Mouse (Mus musculus): ENCODE data around the gene Eif2b4.
"Not testable (repeated sequence)": the region's sequence is repeated elsewhere in the genome, so short reads cannot be mapped to it uniquely, and the experiment has no call there.

Eif2b4 gene

DNA sequence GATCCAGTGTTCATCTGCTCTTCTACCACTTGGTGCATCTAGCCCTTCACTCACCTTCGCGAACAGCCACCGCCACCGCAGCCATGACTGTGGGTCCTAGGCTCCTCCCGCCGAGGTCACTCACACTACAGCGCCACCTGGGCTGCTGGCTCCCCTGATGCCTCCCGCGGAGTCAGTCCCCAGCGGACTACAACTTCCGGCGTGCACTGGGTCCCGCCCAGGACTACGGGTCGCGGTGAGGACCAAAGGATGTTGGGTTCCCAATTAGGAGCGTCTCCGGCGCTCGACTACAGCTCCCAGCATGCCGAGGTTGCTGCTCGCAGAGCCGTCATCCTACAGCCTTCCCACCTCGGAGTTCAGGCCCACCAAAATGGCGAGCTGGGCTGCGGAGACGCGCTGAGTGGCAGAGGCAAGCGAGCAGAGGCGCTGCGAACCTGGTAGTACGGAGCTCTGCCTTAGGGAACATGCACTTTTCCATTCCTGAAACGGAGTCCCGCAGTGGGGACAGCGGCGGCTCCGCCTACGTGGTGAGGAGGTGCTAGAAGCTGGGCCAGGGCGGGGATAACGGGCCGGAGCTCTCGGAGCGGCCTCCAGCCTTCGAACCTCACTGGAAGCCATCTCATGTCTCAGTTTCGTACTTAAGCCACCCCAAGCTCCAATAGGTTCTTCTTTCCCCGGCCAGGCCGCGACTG is at the start of gene Eif2b4, which contains the start of gene Snx17:
Eif2b4 (minus strand) TSS at position 492 of the 692 bp plus-strand sequence.
Snx17 (plus strand) TSS at position 289 of the 692 bp plus-strand sequence.
- peak; percentile 95 for DNase-seq

- no peak for DNase-seq
Observed at GRCm38 (mm10) chr5:31242191-31242590, 49.0 kb upstream of the Eif2b4 start.

DNA sequence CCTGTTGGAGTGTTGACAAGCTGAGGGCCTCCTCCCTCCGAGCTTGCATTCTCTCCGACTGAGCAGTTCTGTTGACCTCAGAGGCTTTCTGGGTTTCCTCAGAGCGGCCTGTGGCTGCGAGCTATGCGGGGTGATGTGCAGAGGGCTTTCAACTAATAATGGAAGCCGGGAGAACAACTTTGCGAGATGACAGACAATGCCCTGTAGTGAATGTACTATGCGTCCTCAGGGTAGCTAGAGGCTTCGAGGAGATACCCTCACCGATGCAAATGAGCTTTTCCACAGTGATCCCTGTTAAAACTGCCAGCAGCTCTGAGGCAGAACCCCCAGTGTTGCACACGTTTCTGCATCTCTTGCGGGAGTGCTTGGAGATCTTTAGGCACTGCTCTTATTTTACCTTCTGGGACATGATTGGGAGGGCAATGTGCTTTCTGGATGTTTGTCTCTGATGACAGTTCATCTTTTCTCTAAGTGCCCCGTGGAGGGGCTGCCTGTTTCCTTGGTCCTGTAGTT is 48.3 kb upstream of the Eif2b4 start:
- DNase-seq, result no peak

- DNase-seq, result peak; percentile 92
Observed at GRCm38 (mm10) chr5:31240637-31241521, 47.6 kb upstream of the Eif2b4 start, which contains the start of the genes Nrbp1 and Gm9970. Gene Nrbp1 (plus strand): TSS chr5:31240864. Gene Gm9970 (minus strand): TSS chr5:31241232.

DNA sequence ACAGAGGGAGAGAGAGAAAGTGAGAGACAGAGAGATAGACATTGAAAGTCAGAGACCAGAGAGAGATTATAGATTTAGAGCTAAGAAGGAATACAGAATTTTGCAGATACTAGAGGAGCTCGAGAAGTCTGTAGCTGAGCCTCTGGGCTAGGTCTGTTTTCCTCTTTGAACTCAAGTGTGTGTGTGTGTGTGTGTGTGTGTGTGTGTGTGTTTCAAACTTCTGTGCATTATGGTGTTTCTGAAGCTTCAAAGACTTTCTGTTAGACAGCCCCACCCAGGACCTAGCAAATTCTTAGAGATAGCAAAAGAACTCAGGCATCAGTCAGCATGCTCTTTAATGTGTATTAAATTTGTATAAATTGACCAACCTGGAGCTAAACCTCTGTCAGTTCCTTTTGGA is 33.4 kb upstream of the Eif2b4 start:
- no peak for DNase-seq

- no peak for DNase-seq
Observed at GRCm38 (mm10) chr5:31222696-31223095, 29.5 kb upstream of the Eif2b4 start.

GRCm38 (mm10) chr5:31221304-31221945 is 28.2 kb upstream of the Eif2b4 start:
- peak; percentile 40 for DNase-seq

GRCm38 (mm10) chr5:31220448-31221303 is 27.4 kb upstream of the Eif2b4 start, which contains the start of gene Ppm1g:
Gene Ppm1g (minus strand): TSS chr5:31220687.
- peak; percentile 97 for DNase-seq

- peak; percentile 63 for DNase-seq
Observed at GRCm38 (mm10) chr5:31219911-31220447, 26.7 kb upstream of the Eif2b4 start.

DNA sequence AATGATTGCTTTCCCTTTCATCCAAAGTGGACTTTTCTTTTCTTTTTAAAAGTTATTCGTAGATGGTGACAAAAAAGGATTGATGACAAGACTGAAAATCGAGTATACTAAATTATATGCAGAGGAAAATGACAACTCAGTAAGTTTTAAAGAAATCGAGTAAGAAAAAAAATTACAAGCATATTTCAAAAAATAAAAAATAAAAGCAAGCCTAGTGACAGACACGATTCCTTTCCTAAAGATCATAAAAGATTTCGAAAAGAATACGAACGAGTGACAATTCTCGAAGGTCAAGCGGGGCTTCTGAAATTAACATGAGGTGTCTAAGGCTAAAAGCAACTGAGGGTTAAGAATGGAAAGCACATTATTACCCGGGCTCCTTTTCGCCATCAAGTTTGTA is 26.2 kb upstream of the Eif2b4 start:
- no peak for DNase-seq

DNA sequence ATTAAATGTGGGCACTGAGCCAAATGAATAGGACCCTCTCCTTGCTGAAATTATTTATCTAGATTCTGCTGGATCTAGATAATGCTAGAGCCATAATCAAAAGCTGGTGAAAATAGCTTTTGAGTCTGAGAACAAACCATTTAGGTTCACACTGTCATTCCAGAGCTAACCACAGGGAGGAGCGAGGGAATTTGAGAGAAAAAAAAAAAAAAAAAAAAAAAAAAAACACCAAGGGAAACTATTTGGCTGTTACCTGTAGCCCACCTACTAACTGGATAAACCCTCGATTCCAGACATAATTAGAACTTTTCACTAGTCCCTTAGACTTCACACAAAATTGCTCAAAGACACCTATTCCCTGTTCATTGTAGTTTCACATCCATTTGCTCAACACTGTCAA is 25.8 kb upstream of the Eif2b4 start:
- no peak for DNase-seq

DNA sequence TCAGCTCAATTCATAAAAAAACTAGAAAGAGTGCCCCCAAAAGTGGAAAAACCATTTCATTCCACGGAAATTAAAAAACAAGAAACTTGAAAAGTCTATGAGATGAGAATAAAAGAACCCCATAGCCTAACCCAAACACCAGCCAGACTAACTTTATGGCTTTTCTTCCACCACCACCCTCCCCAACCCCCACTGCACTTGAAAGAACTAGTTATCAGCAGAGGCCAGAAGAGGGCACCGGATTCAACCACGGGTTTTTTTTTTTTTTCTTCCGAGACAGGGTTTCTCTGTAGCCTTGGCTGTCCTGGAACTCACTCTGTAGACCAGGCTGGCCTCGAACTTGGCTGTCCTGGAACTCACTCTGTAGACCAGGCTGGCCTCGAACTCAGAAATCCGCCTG is 25.1 kb upstream of the Eif2b4 start:
- no peak for DNase-seq

GRCm38 (mm10) chr5:31216554-31216953 is 23.3 kb upstream of the Eif2b4 start:
- DNase-seq, result not testable (repeated sequence)

GRCm38 (mm10) chr5:31204421-31204820 is 11.2 kb upstream of the Eif2b4 start:
- no peak for DNase-seq

- DNase-seq, result no peak
Observed at GRCm38 (mm10) chr5:31203866-31204265, 10.6 kb upstream of the Eif2b4 start.

- DNase-seq, result no peak
Observed at GRCm38 (mm10) chr5:31202933-31203332, 9.7 kb upstream of the Eif2b4 start.

GRCm38 (mm10) chr5:31201742-31202590 is 8.7 kb upstream of the Eif2b4 start, which contains the start of gene Zfp513:
Gene Zfp513 (minus strand): TSS chr5:31202303.
- DNase-seq, result peak; percentile 91

DNA sequence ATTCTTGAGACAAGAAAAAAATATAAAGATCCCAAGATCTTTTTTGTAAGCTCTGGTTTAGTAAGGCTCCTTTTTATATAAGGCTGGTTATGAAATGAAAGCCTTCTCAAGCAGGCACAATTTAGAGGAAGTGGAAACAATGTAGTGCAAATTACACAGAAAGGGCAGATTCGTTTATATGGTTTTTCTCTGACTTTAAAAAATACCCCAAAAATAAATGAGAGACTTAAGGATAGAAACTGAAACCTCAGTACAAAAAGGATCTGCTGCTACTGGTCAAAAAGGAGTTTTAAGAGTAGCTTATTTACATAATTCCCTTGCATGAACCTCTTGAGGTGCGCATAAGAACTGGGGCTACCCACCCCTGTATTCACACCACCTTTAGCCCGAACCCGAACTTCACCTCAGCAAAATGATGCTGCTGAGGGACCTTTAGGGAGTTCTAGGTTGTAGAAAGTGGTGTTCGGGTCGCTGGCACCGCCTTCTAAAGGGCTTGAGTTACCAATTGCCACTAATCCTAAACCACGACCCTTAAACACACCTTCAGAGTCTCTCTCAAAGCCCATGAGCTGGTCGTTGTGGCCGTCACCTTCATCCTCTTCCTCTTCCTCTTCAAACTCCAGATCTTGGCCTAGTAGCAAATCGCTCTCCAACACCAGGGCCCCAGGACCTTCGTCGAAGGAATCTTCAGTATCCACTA is 8.0 kb upstream of the Eif2b4 start:
- DNase-seq, result no peak

GRCm38 (mm10) chr5:31200327-31200768 is 7.1 kb upstream of the Eif2b4 start:
- no peak for DNase-seq

DNA sequence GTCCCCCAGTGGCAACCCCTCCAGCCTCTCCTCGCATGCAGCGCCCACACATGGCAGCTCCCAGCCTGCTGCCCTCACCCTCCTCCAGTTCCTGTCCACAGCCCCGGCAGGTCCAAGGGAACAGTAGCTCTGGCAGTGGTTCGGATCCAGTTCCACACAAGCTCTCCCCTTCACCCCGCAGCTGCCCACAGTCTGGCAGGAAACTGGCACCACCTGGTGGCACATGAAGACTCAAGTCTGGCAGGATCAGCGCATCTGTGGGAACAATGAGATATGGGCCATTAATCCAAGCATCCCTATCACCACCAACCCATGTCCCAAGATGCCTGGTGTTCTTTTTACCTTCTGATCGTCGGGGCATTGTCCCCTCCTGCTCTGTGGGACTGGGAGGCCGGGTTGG is 6.7 kb upstream of the Eif2b4 start:
- DNase-seq, result no peak

Measured in right cerebral cortex, postnatal 4 days (tissue).